ENCODE assay signal across 8 mouse cellular contexts in the genomic region with DNA sequence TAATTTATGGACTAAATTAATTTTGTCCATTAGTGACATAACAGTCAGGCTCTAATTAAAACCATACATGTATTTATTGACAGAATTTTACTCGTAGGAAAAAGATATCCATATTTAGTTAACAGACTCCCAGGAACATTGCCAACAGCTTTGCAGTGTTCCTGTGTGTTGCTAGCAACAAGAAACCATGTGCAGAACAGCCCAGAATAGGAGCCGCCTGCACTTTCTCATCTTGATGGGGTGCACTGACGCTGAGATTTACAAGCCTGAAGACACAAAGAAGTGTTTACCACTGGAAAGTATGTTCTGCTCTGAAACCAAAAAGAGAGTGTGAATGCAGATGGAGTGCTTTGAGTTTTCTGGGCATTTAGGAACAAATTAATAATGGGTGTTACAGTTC.
DNase-seq lines count a peak whose midpoint lies in the region; ATAC-seq and TF ChIP-seq lines count a peak whose summit lies in the region.

No protein-coding gene starts in this region.

- no peak overlapping the region for H3K4me3 ChIP-seq in heart, embryonic 12.5 days
- H3K4me3 ChIP-seq in limb, embryonic 14.5 days (replicated peaks; ENCODE audit: low read length), result no peak overlapping the region

- H3K9ac ChIP-seq in heart, embryonic 12.5 days, result no peak overlapping the region
- H3K9ac ChIP-seq in limb, embryonic 14.5 days (ENCODE audit: low read depth, low read length, severe bottlenecking), result no peak overlapping the region

- no peak for ATAC-seq in heart, embryonic 12.5 days (ENCODE audit: insufficient number of reproducible peaks, low FRiP score)
- peak; percentile 72 for ATAC-seq in limb, embryonic 14.5 days (ENCODE audit: low FRiP score, low read depth)
- no peak for ATAC-seq in cerebellum, adult (ENCODE audit: insufficient number of reproducible peaks, low FRiP score, low TSS enrichment)

- 46% methylated on average over 3 of the region's 3 CpGs for WGBS in heart, embryonic 12.5 days
- 32% methylated on average over 3 of the region's 3 CpGs for WGBS in limb, embryonic 14.5 days

- no peaks in the 10 kb centered on the region for H3K4me1 ChIP-seq in heart, embryonic 12.5 days (replicated peaks)
- H3K4me1 ChIP-seq in limb, embryonic 14.5 days (ENCODE audit: control insufficient read depth, insufficient read depth, low read length), result no peaks in the 10 kb centered on the region

- DNase-seq in heart, adult 8-10 months (ENCODE audit: low spot score), result peak; percentile 25
- DNase-seq in brain, adult 2 months (ENCODE audit: low read depth, low spot score), result peak; percentile 88
- peak; percentile 5 to 10 for DNase-seq in heart, postnatal 36 days
- peak; percentile 88 for DNase-seq in limb, embryonic 14.5 days (ENCODE audit: low spot score)
- no peak for DNase-seq in cerebellum, adult 18-20 months
- no peak for DNase-seq in neural tube, embryonic 10.5 days (ENCODE audit: extremely low spot score, low spot score)

- H3K4me2 ChIP-seq in heart, embryonic 12.5 days, result no peak overlapping the region
- no peak overlapping the region for H3K4me2 ChIP-seq in limb, embryonic 14.5 days (replicated peaks; ENCODE audit: low read depth, low read length, severe bottlenecking)

- H3K27me3 ChIP-seq in heart, embryonic 12.5 days (replicated peaks), result no peaks in the 10 kb centered on the region
- H3K27me3 ChIP-seq in limb, embryonic 14.5 days (ENCODE audit: control insufficient read depth, insufficient read depth, low read length), result no peaks in the 10 kb centered on the region

- H3K9me3 ChIP-seq in heart, embryonic 12.5 days (replicated peaks), result no peaks in the 10 kb centered on the region
- H3K9me3 ChIP-seq in limb, embryonic 14.5 days (ENCODE audit: control insufficient read depth, low read length), result no peaks in the 10 kb centered on the region

- H3K36me3 ChIP-seq in heart, embryonic 12.5 days, result no peaks in the 10 kb centered on the region
- no peaks in the 10 kb centered on the region for H3K36me3 ChIP-seq in limb, embryonic 14.5 days (ENCODE audit: control insufficient read depth, insufficient read depth, low read length)

- no peak overlapping the region for H3K27ac ChIP-seq in heart, embryonic 12.5 days (ENCODE audit: poor library complexity, severe bottlenecking)
- H3K27ac ChIP-seq in limb, embryonic 14.5 days (replicated peaks; ENCODE audit: low read depth, low read length), result no peak overlapping the region

- intact Hi-C loops in heart, postnatal 36 days (cut with DNase I), result no loop called here

- no peak for TF ChIP-seq POLR2A in limb, embryonic 14.5 days (IDR thresholded peaks at IDR 0.05; ENCODE audit: borderline replicate concordance, extremely low read depth, insufficient read depth, insufficient read length)

Comparison
In these comparisons a context has a peak if more than half of its experiments do, and no peak if none do; other contexts are left out.
1. DNase-seq: peak in heart, adult 8-10 months (single experiment), brain, adult 2 months (single experiment), heart, postnatal 36 days (2 of 2) and limb, embryonic 14.5 days (single experiment); none in cerebellum, adult 18-20 months (0 of 2) and neural tube, embryonic 10.5 days (single experiment).